Mouse (Mus musculus) retina, postnatal 7 days (tissue): Measurements from ENCODE around the gene Ptprn2.

Experiments used
- DNase-seq: peaks from one replicate; pipeline ENCODE4 v3.0.0-alpha.2; 2012; ENCODE audit warnings: low read depth, low spot score

The Ptprn2 gene

DNA sequence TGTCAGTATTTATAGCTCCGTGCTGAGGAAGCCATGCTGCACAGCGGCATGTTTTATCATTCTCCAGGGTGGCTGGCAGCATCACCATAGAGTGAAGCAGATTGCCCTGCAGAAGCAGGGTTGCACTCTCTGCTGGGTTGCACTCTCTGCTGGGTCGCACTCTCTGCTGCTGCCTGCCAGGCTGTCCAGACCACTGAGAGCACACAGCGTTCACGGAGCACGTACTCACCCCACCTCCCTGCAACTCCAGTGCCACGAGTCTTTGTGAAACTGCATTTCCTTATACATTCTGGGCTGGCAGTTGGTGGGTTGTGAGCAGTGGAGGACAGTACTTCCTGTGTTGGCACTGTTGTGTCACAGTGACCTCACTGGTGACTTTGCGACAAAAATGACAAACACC lies 108.9 kb downstream of the Ptprn2 start:
- no peak for DNase-seq

DNA sequence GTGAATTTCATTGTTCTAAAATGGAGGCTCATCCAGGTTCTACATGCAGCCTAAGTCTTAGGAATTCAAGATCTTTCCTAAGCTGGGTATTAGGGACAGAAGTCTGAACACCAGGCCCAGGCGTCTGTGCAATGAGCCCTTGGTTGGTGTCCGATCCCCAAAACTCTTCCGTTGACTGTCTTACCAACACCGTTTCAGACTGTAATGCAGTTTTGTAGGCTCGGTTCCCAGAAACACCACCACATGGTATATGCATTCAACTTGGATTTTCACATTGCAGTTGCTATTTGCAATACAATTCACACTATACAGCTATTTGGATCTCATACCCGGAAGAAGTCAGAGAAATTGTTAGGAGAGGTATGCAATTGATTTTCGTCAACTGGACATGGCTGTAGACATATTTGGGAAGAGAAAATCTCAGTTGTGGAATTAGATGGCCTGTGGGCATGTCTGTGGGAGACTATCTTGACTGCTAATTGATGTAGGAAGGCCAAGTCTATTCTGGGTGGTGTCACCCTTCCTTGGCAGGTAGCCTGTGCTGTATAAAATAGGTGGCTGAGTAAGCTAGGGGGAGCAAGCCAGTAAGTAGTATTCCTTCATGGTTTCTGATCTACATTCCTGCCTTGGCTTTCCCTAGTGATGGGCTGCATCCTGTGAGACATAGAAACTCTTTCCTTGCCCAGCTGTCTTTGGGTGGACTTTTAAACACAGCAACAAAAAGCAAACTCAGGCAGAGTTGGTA lies 109.5 kb downstream of the Ptprn2 start:
- no peak for DNase-seq

DNA sequence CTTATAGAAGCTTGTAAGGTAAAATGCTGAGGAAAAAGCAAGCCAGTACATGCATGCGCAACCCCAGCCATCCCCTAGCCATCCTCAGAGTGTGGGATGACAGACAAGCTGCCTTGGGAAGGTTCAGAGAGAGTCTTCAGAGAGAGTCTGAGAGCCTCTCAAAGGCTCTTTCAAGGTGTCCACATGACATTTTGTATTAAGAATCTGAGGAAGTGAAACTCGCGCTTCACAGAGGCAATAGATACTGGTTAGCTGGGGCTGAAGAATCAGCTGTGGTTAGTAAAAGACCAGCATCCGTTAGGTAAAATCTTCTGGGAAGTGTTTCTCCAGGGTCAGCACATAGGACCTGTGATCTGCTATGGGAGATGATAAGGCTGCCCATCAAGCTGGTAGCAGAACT lies 110.2 kb downstream of the Ptprn2 start:
- DNase-seq: no peak

DNA sequence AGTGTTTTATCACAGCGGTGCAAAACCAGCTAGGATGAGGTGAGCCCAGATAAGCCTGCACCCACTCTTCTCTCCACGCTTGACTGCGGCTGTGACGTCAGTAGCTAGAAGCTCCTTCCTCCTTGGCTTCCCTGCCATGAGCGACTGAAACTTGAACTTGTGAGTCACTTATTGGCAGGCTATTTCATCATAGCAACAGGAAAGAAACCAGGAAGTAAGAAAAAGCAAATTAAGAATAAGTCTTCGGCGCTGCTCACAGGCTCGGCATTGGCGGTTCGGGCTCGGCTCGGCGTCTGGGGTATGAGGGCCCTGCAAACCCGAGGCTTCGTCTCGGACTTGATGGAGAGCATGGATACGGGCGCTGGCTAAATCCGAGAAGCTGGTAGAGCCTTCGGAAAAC lies 111.5 kb downstream of the Ptprn2 start:
- DNase-seq: no peak

DNA sequence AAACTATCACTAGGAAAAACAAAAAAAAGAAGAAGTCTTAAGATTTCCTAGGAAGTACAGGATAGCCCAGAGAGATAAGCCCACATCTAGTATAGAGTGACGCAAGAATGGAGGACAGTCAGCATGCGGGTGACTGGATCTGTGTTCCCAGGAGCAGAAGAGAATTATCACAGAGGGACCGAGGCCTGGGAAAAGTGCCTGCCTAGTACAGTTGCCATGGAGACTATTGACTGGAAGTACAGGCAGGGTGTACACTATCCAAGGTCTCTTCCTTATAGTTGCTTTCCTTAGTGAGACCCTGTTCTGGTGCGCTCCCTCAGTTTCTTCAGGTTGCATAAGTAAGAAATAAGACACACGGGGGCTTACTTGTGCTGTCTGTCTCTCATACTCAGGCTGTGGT lies 112.2 kb downstream of the Ptprn2 start:
- no peak for DNase-seq

DNA sequence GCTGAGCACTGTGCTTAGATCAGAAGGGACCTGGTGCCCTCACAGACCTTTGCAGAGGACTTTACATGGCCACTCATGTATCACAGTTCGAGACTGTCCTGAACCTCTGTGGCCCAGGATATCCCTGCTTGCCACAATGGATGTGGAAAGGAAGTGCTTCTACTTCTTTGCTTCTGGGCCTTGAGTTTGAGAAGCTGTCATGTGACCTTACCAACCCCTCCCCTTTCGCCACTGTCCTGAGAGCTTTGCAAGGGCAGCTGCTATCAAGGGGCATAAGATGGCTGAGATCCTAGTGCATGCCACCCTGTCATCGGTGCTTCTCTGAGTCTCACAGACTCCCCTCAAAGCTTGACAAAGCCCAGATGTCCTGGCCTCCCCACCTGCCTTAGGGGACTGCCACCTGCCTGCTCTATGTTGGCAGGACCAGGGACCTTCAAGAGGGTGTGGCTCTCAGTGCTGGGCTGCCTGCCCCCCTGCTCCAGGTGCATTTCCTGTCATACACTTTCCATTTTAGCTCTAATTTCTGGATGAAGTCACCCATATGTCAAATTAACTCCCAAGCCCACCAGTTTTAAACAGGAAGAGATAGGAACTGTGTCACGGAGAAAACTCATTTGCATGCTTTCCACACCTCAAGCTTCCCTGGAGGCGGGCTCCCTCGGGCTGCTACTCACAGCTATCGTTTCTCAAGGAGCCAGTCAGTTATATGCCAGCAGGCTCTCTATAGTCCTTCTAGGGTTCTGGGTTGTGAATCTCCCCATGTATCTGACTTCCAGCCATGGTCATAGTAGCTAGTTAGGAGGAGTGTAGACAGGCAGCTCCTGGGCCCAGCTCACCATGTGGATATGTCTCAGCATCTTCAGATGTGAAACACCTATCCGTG lies 112.8 kb downstream of the Ptprn2 start:
- no peak for DNase-seq

DNA sequence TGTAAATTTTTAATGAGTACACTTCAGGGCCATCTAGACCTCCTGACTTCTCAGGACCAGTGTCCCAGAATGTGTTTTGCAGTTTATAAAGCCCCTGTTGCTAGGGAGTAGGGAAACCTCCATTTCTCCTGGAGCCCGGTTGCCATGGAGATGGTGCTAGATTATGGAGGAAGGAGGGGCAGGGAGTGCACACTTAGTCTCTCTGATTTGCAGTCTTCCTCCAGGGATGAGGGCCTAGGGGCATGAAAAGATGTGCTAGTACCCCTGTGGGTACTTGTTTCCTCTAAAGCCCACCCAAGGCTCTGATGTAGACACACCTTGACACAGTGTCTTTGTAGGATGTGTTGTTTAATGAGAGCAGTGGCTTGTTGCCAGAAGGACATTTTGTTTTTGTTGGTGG lies 114.0 kb downstream of the Ptprn2 start:
- DNase-seq: peak; percentile 19

DNA sequence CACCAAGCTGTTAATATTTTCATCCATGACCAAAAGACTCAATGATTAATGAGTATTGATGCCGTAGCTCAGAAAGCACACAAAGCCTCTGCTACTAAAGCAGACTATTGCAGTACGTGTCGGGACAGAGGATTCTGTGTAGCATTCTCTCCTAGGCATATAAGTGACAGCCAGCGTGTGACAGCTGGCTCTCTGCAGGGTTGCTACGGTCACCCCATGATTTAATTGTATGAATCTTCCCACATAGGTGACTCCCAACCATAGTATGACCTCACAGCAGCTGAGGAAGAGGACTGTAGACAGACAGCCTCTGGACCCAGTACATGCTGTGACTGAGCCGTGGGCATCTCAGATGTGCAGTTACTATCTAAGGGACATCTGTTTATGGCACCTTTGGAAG lies 114.5 kb downstream of the Ptprn2 start:
- DNase-seq: no peak

DNA sequence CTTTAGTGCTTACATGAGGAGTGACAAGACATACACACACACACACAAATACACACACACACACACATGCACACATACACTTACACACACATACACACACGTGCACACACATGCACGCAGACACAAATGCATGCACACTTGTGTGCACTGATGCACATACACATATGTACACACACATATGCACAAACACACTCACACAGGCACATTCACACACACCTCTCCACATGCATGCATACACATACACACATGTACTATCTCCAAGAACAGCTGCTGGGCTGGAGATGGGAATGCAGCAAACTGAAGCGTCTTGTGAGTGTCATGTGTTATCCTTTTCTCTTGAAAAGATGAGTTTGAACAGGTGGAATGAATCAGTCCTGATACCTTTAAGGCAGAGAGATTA lies 115.9 kb downstream of the Ptprn2 start:
- DNase-seq: no peak

DNA sequence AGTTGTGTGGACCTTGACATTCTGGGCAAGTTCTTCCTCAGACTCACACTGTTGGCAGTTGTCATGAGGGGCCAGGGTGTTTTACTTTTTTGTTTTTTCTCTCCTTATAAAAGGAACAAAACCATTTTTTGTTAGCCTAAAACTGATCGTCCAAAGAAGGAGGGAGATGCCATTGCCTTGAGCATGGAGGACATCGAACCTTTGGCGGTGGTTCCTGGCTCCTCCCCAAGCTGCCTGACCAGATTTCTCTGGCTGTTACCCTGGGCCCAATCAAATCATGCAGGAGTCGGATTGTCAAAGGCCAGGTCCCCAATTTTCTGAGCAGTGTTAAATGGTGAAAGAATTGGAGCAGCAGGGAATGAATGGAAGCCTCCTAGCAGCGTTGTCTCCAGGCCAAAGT lies 116.4 kb downstream of the Ptprn2 start:
- no peak for DNase-seq

DNA sequence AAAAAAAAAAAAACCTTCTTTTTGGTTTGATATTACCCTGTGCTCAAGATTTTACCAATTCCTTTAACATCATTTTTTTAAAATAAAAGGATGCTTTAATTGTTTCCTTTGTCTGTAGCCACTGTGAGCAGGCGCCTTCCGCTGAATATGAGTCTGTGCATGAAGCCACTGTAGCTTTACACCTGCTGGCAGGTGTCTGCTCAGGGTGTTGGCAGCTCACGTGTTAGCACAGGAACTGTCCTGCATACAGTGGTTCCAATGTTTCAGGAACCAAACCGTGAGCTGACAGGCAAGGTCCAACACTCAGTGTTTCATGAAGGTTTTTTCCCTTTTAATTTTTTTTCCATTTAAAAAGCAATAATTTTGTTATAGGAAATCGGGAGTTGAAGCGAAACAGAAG lies 123.1 kb downstream of the Ptprn2 start:
- DNase-seq: no peak

DNA sequence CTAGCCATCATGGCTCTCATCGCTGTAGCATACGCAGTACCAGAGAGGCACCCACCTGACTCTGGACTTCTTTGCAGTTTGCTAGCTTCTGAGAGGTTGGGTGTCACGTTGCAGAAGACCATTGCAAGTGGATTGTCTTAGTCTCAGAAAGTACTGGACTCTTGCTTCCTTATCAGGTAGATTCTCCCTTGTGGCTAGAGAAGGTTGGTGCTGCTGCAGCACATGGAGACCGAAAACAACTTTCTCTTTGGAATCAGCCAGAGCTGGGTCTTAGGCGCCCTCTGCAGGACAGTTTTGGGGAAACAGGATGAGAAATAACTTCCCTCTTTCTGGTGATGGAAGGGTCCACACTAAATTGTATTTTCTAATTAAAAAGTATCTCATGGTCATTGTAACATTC lies 134.3 kb downstream of the Ptprn2 start:
- DNase-seq: peak; percentile 59

DNA sequence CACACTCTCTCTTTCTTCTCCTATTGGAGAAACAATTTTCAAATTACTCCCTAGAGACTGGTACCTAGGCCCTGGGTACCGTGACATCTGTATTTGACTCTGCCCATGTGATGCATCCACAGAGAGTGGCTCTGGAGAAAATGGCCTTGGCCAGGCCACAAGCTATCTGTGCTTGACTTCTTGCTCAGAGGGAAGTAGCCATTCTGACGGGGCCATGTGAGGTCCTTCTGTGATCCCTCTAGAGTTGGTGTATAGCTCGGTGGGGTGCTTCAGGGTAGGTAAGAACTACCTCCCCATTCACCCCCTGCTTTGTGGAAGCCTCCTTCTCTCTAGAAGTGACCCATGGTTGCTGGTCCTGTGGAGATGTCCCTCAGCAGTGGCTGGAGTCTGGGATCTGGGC lies 134.8 kb downstream of the Ptprn2 start:
- no peak for DNase-seq

DNA sequence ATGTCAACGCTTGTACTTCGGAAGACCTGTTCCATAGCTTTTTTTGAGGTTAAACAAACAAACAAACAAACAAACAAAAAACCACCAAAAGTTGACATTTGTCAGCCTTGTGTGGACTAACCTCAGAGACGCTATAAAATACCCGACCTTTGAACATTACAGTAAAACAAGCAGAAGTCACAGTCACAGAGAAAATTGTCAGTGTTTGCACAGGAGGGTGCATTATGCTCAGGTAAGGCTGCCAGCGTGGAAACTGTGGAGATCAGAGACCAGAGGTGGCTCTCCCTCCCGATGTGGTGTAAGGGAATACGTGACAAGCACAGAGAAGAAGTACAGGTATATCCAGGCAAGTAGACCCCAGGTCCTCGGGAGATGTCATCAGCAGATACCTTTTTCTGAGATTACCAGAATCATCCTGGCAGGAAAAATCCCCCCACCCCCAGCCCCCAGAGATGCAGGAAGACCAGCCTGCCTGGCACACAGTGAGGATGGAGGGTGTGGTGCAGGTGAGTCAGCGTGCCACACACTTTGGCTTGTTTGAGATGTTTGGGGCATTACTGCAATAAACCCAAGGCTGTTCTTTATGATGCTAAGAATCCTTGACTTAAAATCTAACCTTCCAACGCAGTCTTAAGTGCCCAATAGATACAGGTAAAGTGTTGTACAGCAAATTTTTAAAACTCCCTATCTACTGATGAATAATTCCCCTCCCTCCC lies 136.0 kb downstream of the Ptprn2 start:
- no peak for DNase-seq

DNA sequence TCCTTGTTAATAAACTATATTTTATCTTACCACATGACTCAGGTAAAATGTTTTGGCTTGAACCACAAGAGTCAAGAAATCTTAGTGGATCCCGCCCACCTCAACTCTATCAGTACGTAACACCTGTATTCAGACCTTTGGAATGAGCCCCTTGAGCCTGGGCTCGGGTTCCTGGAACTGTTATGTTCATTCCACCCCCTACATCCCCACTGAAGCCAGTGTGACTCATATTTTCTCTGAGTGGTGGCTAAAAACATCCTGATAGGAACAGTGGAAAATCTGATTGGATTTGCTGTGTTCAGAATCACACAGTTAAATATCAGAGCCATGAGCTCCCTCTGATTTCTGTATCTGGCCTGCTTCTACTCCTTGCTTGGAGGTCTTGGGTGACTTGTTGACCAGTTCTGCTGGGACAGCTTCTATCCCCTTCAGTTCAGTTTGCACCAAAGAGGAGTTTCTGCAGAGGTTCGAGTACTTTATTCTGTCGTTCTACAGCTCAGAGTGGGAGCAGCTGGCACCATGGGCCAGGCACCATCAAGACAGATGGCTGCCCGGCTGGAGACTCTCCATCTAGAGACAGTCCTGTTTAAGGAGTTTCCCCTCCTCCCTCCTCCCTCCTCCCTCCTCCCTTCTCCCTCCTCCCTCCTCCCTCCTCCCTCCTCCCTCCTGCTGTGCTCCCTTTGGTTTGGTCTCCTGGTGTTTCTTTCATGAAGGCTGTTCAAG lies 137.3 kb downstream of the Ptprn2 start:
- no peak for DNase-seq

DNA sequence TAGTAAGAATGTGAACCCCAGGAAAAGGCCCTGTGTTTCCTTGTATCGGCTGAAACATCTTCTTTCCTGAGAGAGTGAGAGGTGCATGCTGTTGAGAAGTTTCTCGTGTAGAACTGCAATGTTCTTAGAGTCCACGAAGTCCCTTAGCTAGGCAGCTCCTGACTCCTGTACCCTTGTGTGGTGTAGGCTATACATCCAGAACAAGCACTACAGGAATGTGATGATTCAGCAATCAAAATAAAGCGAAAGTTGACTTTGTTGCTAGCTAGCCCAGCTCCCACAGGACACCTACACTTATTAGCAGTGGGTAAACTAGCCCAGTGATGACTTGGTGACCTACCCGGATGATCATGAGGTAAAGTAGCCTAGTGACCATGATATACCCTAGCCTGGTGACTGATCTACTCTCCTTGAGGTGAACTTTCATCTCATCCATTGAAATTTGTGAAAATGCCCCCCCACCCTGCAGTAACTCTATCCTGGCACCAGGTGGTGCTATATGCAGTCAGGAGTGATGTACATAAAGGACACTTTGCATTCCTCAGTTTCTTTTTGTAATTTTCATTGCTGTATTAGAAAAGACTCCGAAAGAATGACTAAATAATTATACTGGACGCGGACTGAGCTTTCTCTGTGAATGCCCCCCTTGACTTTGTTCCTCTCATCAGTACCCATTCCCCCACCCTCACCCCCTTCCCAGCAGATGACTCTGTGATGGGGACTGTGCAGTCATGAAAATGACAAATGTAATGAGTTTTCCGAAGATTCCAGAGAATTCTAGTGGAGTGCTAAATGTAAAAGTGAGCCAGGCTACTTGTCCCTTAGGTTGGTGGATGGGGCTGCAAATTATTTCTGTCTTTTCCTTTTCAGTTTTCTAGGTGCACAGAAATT lies 140.1 kb downstream of the Ptprn2 start:
- DNase-seq: no peak

DNA sequence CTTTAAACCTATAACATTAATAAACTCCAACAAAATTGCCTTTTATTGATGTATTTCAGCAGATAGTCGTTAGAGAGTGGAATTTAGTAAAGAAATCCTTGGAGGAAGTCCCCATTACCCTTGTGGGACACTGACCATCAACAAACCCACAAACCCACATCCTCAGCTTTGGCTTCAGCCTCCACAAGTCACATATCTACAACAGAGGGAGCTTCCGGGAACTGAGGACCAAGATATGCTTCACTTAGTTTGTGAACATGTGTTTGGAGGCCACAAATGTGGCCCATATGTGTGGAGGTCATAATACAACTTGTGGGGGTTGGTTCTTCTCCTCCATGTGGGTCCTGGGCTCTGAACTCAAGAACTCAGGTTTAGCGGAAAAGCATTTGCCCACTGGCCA lies 143.5 kb downstream of the Ptprn2 start:
- no peak for DNase-seq

DNA sequence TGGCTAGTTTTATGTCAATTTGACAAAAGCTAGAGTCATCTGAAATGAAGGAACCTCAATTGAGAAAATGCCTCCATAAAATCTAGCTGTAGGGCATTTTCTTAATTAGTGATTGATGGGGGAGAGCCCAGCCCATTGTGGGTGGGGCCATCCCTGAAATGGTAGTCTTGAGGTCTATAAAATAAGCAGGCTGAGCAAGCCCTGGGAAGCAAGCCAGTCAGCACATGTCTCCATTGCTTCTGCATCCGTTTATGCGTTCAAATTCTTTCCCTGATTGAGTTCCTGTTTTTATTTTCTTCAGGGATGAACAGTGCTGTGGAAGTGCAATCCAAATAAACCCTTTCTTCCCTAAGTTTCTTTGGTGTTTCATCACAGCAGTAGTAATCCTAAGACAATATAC lies 152.0 kb downstream of the Ptprn2 start:
- DNase-seq: no peak

DNA sequence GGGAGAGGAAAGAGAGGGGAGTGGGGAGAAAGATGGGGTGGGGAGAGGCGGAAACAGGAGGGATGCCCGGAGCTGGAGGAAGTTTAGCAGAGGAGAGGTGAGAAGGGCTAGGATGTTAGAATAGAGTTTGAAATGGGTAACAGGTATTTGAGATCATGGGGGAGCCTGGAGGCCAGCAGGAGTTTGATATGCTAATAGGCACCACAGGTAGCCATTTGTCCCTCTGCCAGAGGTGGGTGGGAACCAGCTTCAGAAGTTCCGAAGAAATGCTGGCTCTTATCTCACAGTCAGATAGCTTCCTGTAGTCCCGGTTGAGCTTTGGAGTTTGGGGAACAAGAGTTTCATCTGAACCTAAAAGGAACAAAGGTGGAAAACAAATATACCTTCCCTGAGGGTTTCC lies 155.4 kb downstream of the Ptprn2 start:
- no peak for DNase-seq

DNA sequence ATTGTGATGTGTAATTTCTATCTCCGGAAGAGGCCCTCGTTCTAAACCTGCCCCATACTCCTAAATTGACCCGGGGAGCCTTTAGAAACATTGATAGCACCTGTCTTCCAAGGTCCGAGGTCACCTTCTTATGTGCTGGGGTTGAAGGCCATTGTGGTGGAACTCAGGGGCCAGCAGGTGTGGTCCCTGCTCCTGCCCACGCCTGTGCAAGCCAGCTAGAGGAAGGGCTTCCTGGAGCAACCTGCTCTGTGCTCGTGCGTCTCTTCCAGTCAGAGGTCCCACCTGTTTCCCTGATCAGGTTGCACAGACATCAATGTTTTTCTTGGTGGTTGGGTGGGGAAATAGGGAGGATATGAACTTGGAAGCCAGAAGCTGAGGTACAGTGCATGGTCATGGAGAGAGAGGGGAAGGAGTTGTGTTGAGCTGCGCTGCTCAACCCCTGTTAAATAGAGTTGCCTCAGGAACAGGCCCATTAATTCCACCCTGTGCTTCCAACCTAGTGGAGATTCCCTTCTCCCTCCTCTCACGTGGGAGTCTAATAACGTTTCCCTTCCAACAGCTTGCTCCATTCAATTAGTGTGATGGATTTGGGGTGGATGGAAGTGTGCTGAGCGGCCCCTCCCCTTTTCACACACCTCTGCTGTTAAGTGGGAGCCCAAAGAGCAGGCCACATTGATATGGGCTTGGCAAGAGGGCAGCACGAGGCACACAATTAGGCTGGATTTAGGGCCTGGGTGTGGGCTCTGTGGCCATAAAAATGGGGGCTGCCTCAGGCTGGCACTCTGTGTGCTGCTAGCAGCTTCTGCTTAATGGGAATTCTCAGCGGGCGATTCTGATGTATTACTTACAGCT lies 156.0 kb downstream of the Ptprn2 start:
- no peak for DNase-seq
